Mouse (Mus musculus) ES-Bruce4 (cell line): Measurements from ENCODE around the gene Sgms1.

Experiments
- CTCF ChIP-seq: IDR thresholded peaks from one replicate; pipeline ENCODE4 v1.8.1; 2011; ENCODE audit warnings: low read depth, low read length
- EP300 ChIP-seq: IDR thresholded peaks from 2 replicates; pipeline ENCODE4 v1.6.1; 2011; ENCODE audit warnings: low read depth, low read length; ENCODE audit not compliant: insufficient read depth
- POLR2A ChIP-seq: IDR thresholded peaks from one replicate; pipeline ENCODE4 v1.8.1; 2011; ENCODE audit warnings: low read length; ENCODE audit not compliant: insufficient read depth

DNA sequence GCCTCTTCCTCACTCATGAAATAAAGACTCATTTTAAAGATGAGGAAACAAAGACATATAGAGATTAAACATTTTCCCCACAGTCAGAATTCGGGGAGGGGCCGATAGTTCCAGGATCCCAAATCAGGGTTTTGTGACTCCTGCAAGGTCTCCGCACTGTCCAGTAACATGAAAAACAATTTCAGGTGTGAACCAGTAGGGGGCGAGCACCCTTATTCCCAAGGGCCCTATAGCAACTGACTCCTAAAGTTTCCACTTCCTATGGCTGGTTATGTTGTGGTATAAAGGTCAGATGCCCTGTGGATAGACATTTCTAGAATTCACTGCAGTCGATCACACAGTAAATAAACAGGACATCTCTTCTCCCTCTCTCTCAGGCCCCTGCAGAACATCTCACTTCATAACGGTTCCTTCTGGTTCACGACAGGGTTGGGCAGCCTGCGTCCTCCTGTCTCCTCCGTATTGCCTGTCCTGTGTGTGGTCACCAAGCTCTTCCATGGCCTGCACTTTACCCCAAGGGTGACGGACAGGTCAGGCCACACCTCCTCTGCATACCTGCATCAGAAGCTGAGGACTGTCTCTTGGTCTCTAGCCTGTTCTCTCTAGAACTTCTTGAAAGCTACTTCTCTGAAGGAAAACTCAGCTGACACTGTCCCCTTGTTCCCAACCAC is 262.2 kb downstream of the Sgms1 start:
- TF ChIP-seq POLR2A, result no peak
- TF ChIP-seq CTCF, result peak; percentile 23
- TF ChIP-seq EP300, result no peak
